Mouse (Mus musculus) C2C12 (cell line): ENCODE measurements around the gene Stim1. TPM values are rescaled to one million over a fixed set of nuclear protein-coding genes. Genes with fewer than 3 reads are reported as not detected.

Experiments used
- H3K27me3 ChIP-seq: one replicate; pipeline ENCODE4 v1.6.1; 2011; ENCODE audit not compliant: control insufficient read depth, insufficient read depth, insufficient read length
- H3K36me3 ChIP-seq: one replicate; pipeline ENCODE4 v1.6.1; 2011; ENCODE audit not compliant: control insufficient read depth, insufficient read depth
- H3K4me3 ChIP-seq: one replicate; pipeline ENCODE4 v1.5.1; 2011; ENCODE audit warnings: mild to moderate bottlenecking, control low read depth; ENCODE audit not compliant: poor library complexity, insufficient read depth, severe bottlenecking
- H3K79me2 ChIP-seq: one replicate; pipeline ENCODE4 v1.6.1; 2011; ENCODE audit not compliant: control insufficient read depth, insufficient read depth
- H3K79me3 ChIP-seq: one replicate; pipeline ENCODE4 v1.6.1; 2011; ENCODE audit warnings: low read depth, control low read depth
- H3ac ChIP-seq: one replicate; pipeline ENCODE3; 2011; ENCODE audit warnings: low read depth; ENCODE audit not compliant: control insufficient read depth, insufficient read length
- CEBPB ChIP-seq: IDR thresholded peaks from one replicate; pipeline ENCODE4 v1.6.1; 2011; ENCODE audit warnings: low read depth, mild to moderate bottlenecking, control low read depth, moderate library complexity
- CTCF ChIP-seq: IDR thresholded peaks from one replicate; pipeline ENCODE4 v1.5.1; 2011; ENCODE audit not compliant: control insufficient read depth, insufficient read depth, insufficient read length
- FOSL1 ChIP-seq: IDR thresholded peaks from one replicate; pipeline ENCODE4 v1.8.0; 2011; ENCODE audit warnings: mild to moderate bottlenecking, low read length; ENCODE audit not compliant: poor library complexity, insufficient read depth, severe bottlenecking
- MAX ChIP-seq: IDR thresholded peaks from one replicate; pipeline ENCODE4 v1.6.1; 2011; ENCODE audit warnings: mild to moderate bottlenecking, control low read depth
- MYOD1 ChIP-seq: IDR thresholded peaks from one replicate; pipeline ENCODE4 v1.6.1; 2011; ENCODE audit warnings: low read depth; ENCODE audit not compliant: control insufficient read depth, insufficient read length
- MYOG ChIP-seq: IDR thresholded peaks from one replicate; pipeline ENCODE4 v1.6.1; 2011; ENCODE audit not compliant: control insufficient read depth, insufficient read length; ENCODE audit errors: extremely low read depth
- USF1 ChIP-seq: IDR thresholded peaks from one replicate; pipeline ENCODE4 v1.6.1; 2011; ENCODE audit warnings: low read depth, mild to moderate bottlenecking, control low read depth, moderate library complexity
- polyA plus RNA-seq: library from polyadenylated mRNA; unstranded; fragments of >200 nt; fragmentation: generic; extraction: Trizol; gene quantifications from one replicate; pipeline ENCODE4 v1.2.1, GENCODE M21; 2012; ENCODE audit warnings: missing spikeins

Gene Stim1
- polyA plus RNA-seq, 1 experiment: 8.6 TPM

DNA sequence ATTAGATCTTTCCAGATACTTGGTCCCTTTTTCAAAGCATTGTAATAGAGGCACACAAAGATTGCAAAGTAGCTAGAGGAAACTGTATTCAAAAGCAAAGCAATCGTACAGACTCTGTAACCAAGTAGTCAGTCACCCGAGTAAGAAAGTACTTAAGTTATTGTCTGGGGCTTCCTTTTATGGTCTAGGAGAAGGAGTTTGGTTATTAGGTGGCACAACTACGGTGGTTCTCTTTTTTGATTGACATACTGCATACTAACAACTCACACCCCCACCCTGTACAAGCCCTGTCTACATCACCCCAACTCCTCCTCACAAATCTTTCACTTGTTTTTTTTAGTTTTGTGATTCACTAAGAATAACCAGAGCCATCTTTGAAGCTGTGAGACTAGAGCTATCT is 79.7 kb downstream of the Stim1 start:
- H3K79me2 ChIP-seq: no peaks in the 10 kb centered on the region
- no peak overlapping the region for H3K4me3 ChIP-seq
- H3ac ChIP-seq: no peak overlapping the region
- TF ChIP-seq FOSL1 (no peak), MYOD1 (no peak), MYOG (no peak), CTCF (no peak), USF1 (no peak), MAX (no peak), CEBPB (no peak)
- no peaks in the 10 kb centered on the region for H3K79me3 ChIP-seq
- no peaks in the 10 kb centered on the region for H3K36me3 ChIP-seq
- H3K27me3 ChIP-seq: no peaks in the 10 kb centered on the region

DNA sequence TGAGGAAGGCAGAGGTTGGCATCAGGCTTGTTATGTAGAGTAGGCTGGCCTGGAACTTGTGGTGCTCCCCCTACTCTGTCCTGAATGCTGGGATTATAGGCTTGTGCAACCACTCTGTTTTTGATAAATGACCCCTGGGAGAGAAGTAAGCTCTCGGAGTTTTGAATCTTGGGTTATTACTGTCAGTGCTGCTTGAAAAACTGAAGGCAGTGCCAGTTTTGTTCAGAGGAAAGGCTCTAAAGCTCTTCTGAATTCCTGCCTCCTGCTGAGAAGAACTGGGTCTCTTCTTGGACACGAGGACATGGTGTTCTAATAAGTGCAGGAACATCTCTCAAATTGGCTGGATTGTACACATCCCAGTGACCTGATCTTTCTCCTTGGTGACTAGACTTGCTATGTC is 81.1 kb downstream of the Stim1 start:
- H3K79me3 ChIP-seq: no peaks in the 10 kb centered on the region

GRCm38 (mm10) chr7:102349236-102349635 is 81.6 kb downstream of the Stim1 start:
- no peak overlapping the region for H3K4me3 ChIP-seq
- no peaks in the 10 kb centered on the region for H3K79me2 ChIP-seq
- H3K36me3 ChIP-seq: no peaks in the 10 kb centered on the region
- no peaks in the 10 kb centered on the region for H3K79me3 ChIP-seq
- H3ac ChIP-seq: no peak overlapping the region
- H3K27me3 ChIP-seq: no peaks in the 10 kb centered on the region
- TF ChIP-seq MAX (no peak), CTCF (no peak), CEBPB (no peak), FOSL1 (no peak), MYOD1 (no peak), MYOG (no peak), USF1 (no peak)

More for the DNA sequence above, 81.1 kb downstream of the Stim1 start:
- TF ChIP-seq CEBPB: no peak
- TF ChIP-seq FOSL1: no peak
- no peak for TF ChIP-seq MYOG
- no peak for TF ChIP-seq MAX
- no peak for TF ChIP-seq USF1
- H3K36me3 ChIP-seq: no peaks in the 10 kb centered on the region
- H3K79me2 ChIP-seq: no peaks in the 10 kb centered on the region
- H3ac ChIP-seq: no peak overlapping the region
- no peak overlapping the region for H3K4me3 ChIP-seq
- H3K27me3 ChIP-seq: no peaks in the 10 kb centered on the region

DNA sequence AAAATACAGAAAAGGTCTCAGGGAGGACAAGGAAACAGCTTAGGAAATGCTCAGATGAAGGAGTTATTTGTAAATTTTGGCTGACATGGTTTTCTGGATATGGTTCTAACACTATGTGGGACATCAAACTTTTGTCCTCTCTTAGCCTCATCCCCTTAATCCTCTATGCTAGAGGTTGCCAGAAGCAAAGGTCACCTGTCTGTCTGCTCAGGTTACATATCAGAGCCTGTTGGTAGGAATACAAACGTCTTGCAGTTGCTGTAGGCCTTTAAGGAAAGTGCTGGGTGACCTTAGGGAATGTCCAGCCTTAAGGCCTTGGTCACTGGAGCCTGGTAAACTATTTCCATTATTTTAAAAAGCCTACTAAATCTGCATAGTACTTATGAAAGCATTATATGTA is 85.8 kb downstream of the Stim1 start:
- Histone ChIP-seq H3K79me2 (no peaks in the 10 kb centered on the region), H3K4me3 (no peak overlapping the region), H3K79me3 (no peaks in the 10 kb centered on the region), H3K36me3 (no peaks in the 10 kb centered on the region), H3K27me3 (no peaks in the 10 kb centered on the region), H3ac (no peak overlapping the region)
- TF ChIP-seq MAX: no peak
- no peak for TF ChIP-seq MYOG
- TF ChIP-seq CEBPB: no peak
- no peak for TF ChIP-seq MYOD1
- TF ChIP-seq FOSL1: no peak
- TF ChIP-seq USF1: no peak
- no peak for TF ChIP-seq CTCF

DNA sequence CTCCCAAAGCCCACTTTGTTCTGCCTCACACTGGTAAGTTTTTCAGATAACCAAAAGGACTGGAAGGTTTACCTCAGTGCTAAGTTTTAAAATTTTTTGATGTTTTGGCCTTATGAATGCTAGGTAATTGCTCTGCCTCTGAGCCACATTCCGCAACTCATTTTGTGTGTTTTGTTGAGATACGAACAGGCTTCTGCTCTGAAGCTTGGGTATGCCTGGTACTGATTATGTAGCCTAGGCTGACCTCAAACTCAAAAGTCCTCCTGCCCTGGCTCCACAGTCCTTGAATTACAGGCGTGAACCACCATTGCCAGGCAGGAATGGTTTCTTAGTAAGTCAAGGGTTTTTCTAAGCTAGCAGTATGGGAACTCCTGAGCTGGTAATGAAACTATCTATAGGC is 90.5 kb downstream of the Stim1 start:
- no peaks in the 10 kb centered on the region for H3K36me3 ChIP-seq
- H3K27me3 ChIP-seq: no peaks in the 10 kb centered on the region
- no peaks in the 10 kb centered on the region for H3K79me3 ChIP-seq
- H3ac ChIP-seq: no peak overlapping the region
- TF ChIP-seq USF1 (no peak), CTCF (no peak), FOSL1 (no peak), MYOG (no peak), MAX (no peak), MYOD1 (no peak), CEBPB (no peak)
- H3K79me2 ChIP-seq: no peaks in the 10 kb centered on the region
- H3K4me3 ChIP-seq: no peak overlapping the region

- no peak for TF ChIP-seq FOSL1
- no peak for TF ChIP-seq MYOG
- no peak for TF ChIP-seq CEBPB
- no peak for TF ChIP-seq CTCF
- no peak for TF ChIP-seq USF1
- TF ChIP-seq MYOD1: no peak
- TF ChIP-seq MAX: no peak
Observed at GRCm38 (mm10) chr7:102361297-102361696, 93.7 kb downstream of the Stim1 start.

More at GRCm38 (mm10) chr7:102361297-102361696, 93.7 kb downstream of the Stim1 start:
- H3K27me3 ChIP-seq: no peaks in the 10 kb centered on the region
- no peak overlapping the region for H3K4me3 ChIP-seq
- H3K36me3 ChIP-seq: no peaks in the 10 kb centered on the region
- H3K79me2 ChIP-seq: no peaks in the 10 kb centered on the region
- H3ac ChIP-seq: no peak overlapping the region
- no peaks in the 10 kb centered on the region for H3K79me3 ChIP-seq
